Mouse (Mus musculus) hindbrain, embryonic 14.5 days (tissue): ENCODE measurements at regions not wholly inside any gene's neighbourhood (a gene's known extent, or its start where the extent isn't known, plus 50 kb on each side); places are given as distances from the start of the nearest gene placed in this dataset.
"Not testable (repeated sequence)": the region's sequence is repeated elsewhere in the genome, so short reads cannot be mapped to it uniquely, and the experiment has no call there.

Source experiments
- ATAC-seq: fragments of 200-750 bp; cut with Nextera tagmentation; 2 replicates; pipeline ENCODE4 v1.8.0; 2017; ENCODE audit warnings: moderate number of reproducible peaks, mild to moderate bottlenecking, moderate TSS enrichment, moderate library complexity; ENCODE audit not compliant: low FRiP score
- DNase-seq: peaks from one replicate; pipeline ENCODE4 v3.0.0-alpha.2; 2015; ENCODE audit warnings: low spot score
- H3K27ac ChIP-seq: fragments of 300-500 bp; sonication (generic); 2 replicates; pipeline ENCODE4 v1.5.1; 2014; ENCODE audit warnings: mild to moderate bottlenecking, moderate library complexity
- H3K27me3 ChIP-seq: fragments of 300-500 bp; sonication (generic); 2 replicates; pipeline ENCODE4 v1.6.1; 2014; ENCODE audit warnings: mild to moderate bottlenecking, low read length, mixed read lengths; ENCODE audit not compliant: control insufficient read depth, insufficient read depth
- H3K36me3 ChIP-seq: fragments of 300-500 bp; sonication (generic); replicated peaks from 2 replicates; pipeline ENCODE4 v1.6.1; 2014; ENCODE audit not compliant: control insufficient read depth, insufficient read depth
- H3K4me1 ChIP-seq: fragments of 300-500 bp; sonication (generic); replicated peaks from 2 replicates; pipeline ENCODE4 v1.6.1; 2014; ENCODE audit warnings: antibody characterized with exemption, low read length, mixed read lengths; ENCODE audit not compliant: control insufficient read depth, insufficient read depth
- H3K4me2 ChIP-seq: fragments of 300-500 bp; sonication (generic); replicated peaks from 2 replicates; pipeline ENCODE4 v1.6.1; 2014; ENCODE audit warnings: mild to moderate bottlenecking, moderate library complexity
- H3K4me3 ChIP-seq: fragments of 300-500 bp; sonication (generic); replicated peaks from 2 replicates; pipeline ENCODE4 v1.5.1; 2014; ENCODE audit warnings: mild to moderate bottlenecking, low read length
- H3K9ac ChIP-seq: fragments of 300-500 bp; sonication (generic); 2 replicates; pipeline ENCODE4 v1.6.1; 2014
- H3K9me3 ChIP-seq: fragments of 300-500 bp; sonication (generic); 2 replicates; pipeline ENCODE4 v1.6.1; 2016; ENCODE audit warnings: low read length; ENCODE audit not compliant: control insufficient read depth
- WGBS: fragments of 180-500 bp; shearing (Covaris S2); extraction: QIAGEN DNeasy Blood & Tissue Kit; methylation state at CpG from one replicate; pipeline ENCODE4 v1.1.7; 2014; 5-methylcytosine and 5-hydroxymethylcytosine counted together

- H3K9ac ChIP-seq, H3K27ac ChIP-seq, H3K36me3 ChIP-seq, H3K4me1 ChIP-seq, ATAC-seq, DNase-seq, H3K27me3 ChIP-seq, H3K4me3 ChIP-seq, H3K4me2 ChIP-seq: not testable (repeated sequence)
- 73% methylated on average over 2 of the region's 2 CpGs for WGBS
- H3K9me3 ChIP-seq: peaks cover 16% of the 10 kb centered on the region
Observed at GRCm38 (mm10) chr12:115518778-115519541, 528.6 kb upstream of the Zfp386 start.

- no peaks in the 10 kb centered on the region for H3K36me3 ChIP-seq
- WGBS: 76% methylated on average over 3 of the region's 3 CpGs
- H3K27ac ChIP-seq: no peak overlapping the region
- no peaks in the 10 kb centered on the region for H3K4me1 ChIP-seq
- H3K9ac ChIP-seq: no peak overlapping the region
- no peak for DNase-seq
- H3K27me3 ChIP-seq: no peaks in the 10 kb centered on the region
- peaks cover 53% of the 10 kb centered on the region for H3K9me3 ChIP-seq
- H3K4me3 ChIP-seq: no peak overlapping the region
- ATAC-seq: no peak
- no peak overlapping the region for H3K4me2 ChIP-seq
Observed at GRCm38 (mm10) chr12:115527065-115527464, 520.5 kb upstream of the Zfp386 start.

- Histone ChIP-seq H3K4me1 (no peaks in the 10 kb centered on the region), H3K27me3 (no peaks in the 10 kb centered on the region), H3K36me3 (no peaks in the 10 kb centered on the region), H3K4me2 (no peak overlapping the region), H3K9ac (no peak overlapping the region), H3K9me3 (peaks cover 35% of the 10 kb centered on the region; the same call in 1 of the 2 replicates), H3K4me3 (no peak overlapping the region), H3K27ac (no peak overlapping the region)
- 71% methylated on average over 2 of the region's 2 CpGs for WGBS
- ATAC-seq (no peak), DNase-seq (no peak)
Observed at GRCm38 (mm10) chr12:115542482-115542881, 505.0 kb upstream of the Zfp386 start.

- 66% methylated on average over 4 of the region's 4 CpGs for WGBS
- H3K4me2 ChIP-seq, H3K4me3 ChIP-seq, DNase-seq, H3K9ac ChIP-seq, H3K36me3 ChIP-seq, ATAC-seq, H3K27ac ChIP-seq, H3K27me3 ChIP-seq, H3K4me1 ChIP-seq: not testable (repeated sequence)
- peaks cover 15% of the 10 kb centered on the region; the same call in 1 of the 2 replicates for H3K9me3 ChIP-seq
Observed at GRCm38 (mm10) chr12:115566878-115567277, 480.6 kb upstream of the Zfp386 start.

- H3K27ac ChIP-seq, H3K4me3 ChIP-seq, ATAC-seq, H3K36me3 ChIP-seq, H3K4me1 ChIP-seq, H3K4me2 ChIP-seq, H3K27me3 ChIP-seq, H3K9ac ChIP-seq, DNase-seq: not testable (repeated sequence)
- WGBS: 87% methylated on average over 4 of the region's 4 CpGs
- peaks cover 24% of the 10 kb centered on the region; the same call in 1 of the 2 replicates for H3K9me3 ChIP-seq
Observed at GRCm38 (mm10) chr12:115592985-115593384, 454.5 kb upstream of the Zfp386 start.

GRCm38 (mm10) chr12:115603763-115604162 is 443.8 kb upstream of the Zfp386 start:
- H3K4me1 ChIP-seq: no peaks in the 10 kb centered on the region
- peaks cover 52% of the 10 kb centered on the region for H3K9me3 ChIP-seq
- DNase-seq (no peak), ATAC-seq (no peak)
- H3K4me3 ChIP-seq: no peak overlapping the region
- H3K36me3 ChIP-seq: no peaks in the 10 kb centered on the region
- WGBS: 94% methylated on average over 2 of the region's 2 CpGs
- H3K4me2 ChIP-seq: no peak overlapping the region
- H3K9ac ChIP-seq: no peak overlapping the region
- H3K27me3 ChIP-seq: no peaks in the 10 kb centered on the region
- no peak overlapping the region for H3K27ac ChIP-seq

- Histone ChIP-seq H3K36me3 (no peaks in the 10 kb centered on the region), H3K27me3 (no peaks in the 10 kb centered on the region), H3K4me1 (no peaks in the 10 kb centered on the region), H3K9ac (no peak overlapping the region), H3K27ac (no peak overlapping the region), H3K4me3 (no peak overlapping the region), H3K4me2 (no peak overlapping the region), H3K9me3 (peaks cover 52% of the 10 kb centered on the region)
- 49% methylated on average over 3 of the region's 3 CpGs for WGBS
- DNase-seq (no peak), ATAC-seq (no peak)
Observed at GRCm38 (mm10) chr12:115604951-115605350, 442.6 kb upstream of the Zfp386 start.

- not testable (repeated sequence) for DNase-seq, H3K27me3 ChIP-seq, H3K4me1 ChIP-seq, H3K4me3 ChIP-seq, H3K36me3 ChIP-seq, ATAC-seq, H3K27ac ChIP-seq, H3K9ac ChIP-seq, H3K4me2 ChIP-seq
- no CpG with 5 or more reads among the region's 1 CpGs for WGBS
- H3K9me3 ChIP-seq: peaks cover 20% of the 10 kb centered on the region
Observed at GRCm38 (mm10) chr12:115622564-115623233, 424.8 kb upstream of the Zfp386 start.

GRCm38 (mm10) chr12:115624221-115624620 is 423.3 kb upstream of the Zfp386 start:
- H3K36me3 ChIP-seq: no peaks in the 10 kb centered on the region
- 90% methylated on average over 3 of the region's 3 CpGs for WGBS
- H3K4me3 ChIP-seq: no peak overlapping the region
- no peaks in the 10 kb centered on the region for H3K4me1 ChIP-seq
- H3K27me3 ChIP-seq: no peaks in the 10 kb centered on the region
- H3K4me2 ChIP-seq: no peak overlapping the region
- no peak overlapping the region for H3K27ac ChIP-seq
- no peak overlapping the region for H3K9ac ChIP-seq
- H3K9me3 ChIP-seq: peaks cover 24% of the 10 kb centered on the region; the same call in 1 of the 2 replicates
- no peak for DNase-seq
- no peak for ATAC-seq
